Mouse (Mus musculus) thymus, postnatal 0 days (tissue): Measurements from ENCODE around the gene Zfp354b. TPM values are rescaled to one million over a fixed set of nuclear protein-coding genes. Genes with fewer than 3 reads are reported as not detected.
A peak's percentile ranks its signal among the peaks of the same experiment; 100 is the strongest.

Source experiments
- DNase-seq: peaks from one replicate; pipeline ENCODE4 v3.0.0-alpha.2; 2015; ENCODE audit warnings: low spot score
- polyA plus RNA-seq: library from polyadenylated mRNA; unstranded; fragments of >200 nt; fragmentation: Nextera tagmentation; extraction: Ambion mirVana; gene quantifications from 2 replicates; pipeline ENCODE4 v1.2.1, GENCODE M21; 2015

Gene Zfp354b
- polyA plus RNA-seq, 1 experiment from 2014 or later, result 0.33 TPM

DNA sequence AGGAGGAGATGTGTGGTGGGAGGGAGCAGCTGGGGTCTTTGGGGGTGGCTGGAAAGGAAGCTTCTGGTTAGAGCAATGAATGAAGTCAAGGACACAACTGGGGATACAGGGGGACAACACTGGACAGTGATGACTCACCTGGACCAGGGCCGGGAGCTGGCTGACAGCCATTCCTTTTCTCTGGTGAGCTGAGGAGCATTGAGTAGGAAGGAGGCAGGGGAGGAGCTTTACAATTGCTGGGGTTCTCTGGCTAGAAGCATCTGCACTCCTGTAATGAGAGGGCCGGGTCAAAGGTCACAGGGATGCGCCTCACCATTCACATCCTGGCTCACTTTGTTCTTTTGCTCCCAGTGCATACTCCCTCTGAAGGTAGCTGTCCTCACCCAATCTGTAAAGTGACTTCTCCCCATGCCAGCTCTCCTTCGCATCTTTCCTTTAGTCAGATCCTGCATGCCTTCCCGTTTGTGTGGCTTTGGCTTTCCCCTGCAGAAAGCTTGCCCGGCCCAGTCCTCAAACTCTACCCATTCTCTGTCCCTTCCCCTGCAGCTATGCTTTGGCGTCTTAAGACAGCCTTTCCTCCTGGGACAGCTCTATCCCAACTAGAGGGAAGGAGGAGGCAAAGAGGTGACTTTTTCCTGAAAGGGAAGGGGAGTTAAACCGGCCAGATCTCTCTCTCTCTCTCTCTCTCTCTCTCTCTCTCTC is 45.1 kb downstream of the Zfp354b start:
- DNase-seq, result no peak

DNA sequence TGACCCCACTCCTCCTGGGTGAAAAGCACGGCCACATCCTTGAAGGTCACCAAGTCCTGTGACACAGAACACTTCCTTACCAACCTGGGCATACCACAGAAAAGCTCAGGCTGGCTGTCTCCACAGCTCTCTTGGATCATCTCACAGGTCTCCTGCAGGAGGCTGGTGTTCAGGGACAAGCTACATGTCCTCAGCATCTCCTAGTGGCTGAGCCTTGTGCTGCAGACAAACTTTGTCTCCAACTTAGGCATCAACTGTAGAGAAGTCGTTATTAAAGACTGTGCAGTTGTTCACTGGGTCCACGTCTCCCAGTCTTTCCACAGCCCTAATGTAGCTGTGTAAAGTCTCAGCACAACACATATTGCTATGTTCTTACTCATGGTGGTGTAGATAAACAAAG is 47.7 kb downstream of the Zfp354b start:
- peak; percentile 9 for DNase-seq

DNA sequence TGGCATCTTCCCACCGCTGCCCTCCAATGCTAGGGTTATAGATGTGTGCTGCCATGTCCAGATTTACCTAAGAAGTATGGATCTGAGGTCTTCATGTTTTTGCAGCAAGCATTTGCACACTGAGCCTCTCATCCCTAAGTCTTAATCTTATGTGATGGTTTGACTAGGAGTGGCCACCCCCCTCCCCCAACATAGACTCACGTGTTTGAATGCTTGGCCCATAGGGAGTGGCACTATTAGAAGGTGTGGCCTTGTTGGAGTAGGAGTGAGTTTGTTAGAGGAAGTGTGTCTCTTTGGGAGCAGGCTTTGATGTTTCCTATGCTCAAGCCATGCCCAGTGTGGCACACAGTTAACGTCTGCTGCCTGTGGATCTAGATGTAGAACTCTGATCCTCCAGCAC is 52.8 kb downstream of the Zfp354b start:
- DNase-seq, result no peak

Other genes starting within 250 kb of the Zfp354b start
- gene Zfp354c, start 103.9 kb downstream of the Zfp354b start, polyA plus RNA-seq, result 7.7 and 7.9 TPM in 2 replicates
- gene Zfp879, start 90.1 kb downstream of the Zfp354b start, polyA plus RNA-seq, result 0.29 and 0.49 TPM in 2 replicates
- 0.17 and 0.36 TPM in 2 replicates for gene Grm6, start 80.9 kb downstream of the Zfp354b start, polyA plus RNA-seq
- gene Zfp454, start 44.0 kb downstream of the Zfp354b start, polyA plus RNA-seq, result 0.35 and 0.53 TPM in 2 replicates
- 3.7 and 4.6 TPM in 2 replicates for gene Zfp2, start 15.5 kb downstream of the Zfp354b start, polyA plus RNA-seq
- gene 4933414I15Rik, start 12.1 kb upstream of the Zfp354b start, polyA plus RNA-seq, result not detected in 2 replicates
- gene Prop1, start 22.1 kb upstream of the Zfp354b start, polyA plus RNA-seq, result not detected in 2 replicates
- gene Olfr1378, start 34.9 kb upstream of the Zfp354b start, polyA plus RNA-seq, result not detected in 2 replicates
- not detected in 2 replicates for gene Olfr1377, start 50.3 kb upstream of the Zfp354b start, polyA plus RNA-seq
- not detected in 2 replicates for gene Olfr51, start 72.0 kb upstream of the Zfp354b start, polyA plus RNA-seq
- gene Olfr54, start 82.6 kb upstream of the Zfp354b start, polyA plus RNA-seq, result 0.03 TPM in 1 of 2 replicates, not detected in the other
- not detected in 2 replicates for gene Olfr1375, start 116.5 kb upstream of the Zfp354b start, polyA plus RNA-seq
- gene Zfp354a, start 127.6 kb upstream of the Zfp354b start, polyA plus RNA-seq, result 0.74 and 0.75 TPM in 2 replicates